Mouse (Mus musculus) megakaryocyte progenitor cell, adult 5-6 weeks (primary cell): ENCODE results near the gene Serpina9. TPM values are rescaled to one million over a fixed set of nuclear protein-coding genes. Genes with fewer than 3 reads are reported as not detected.
A peak's percentile ranks its signal among the peaks of the same experiment; 100 is the strongest.
"Not testable (repeated sequence)": the region's sequence is repeated elsewhere in the genome, so short reads cannot be mapped to it uniquely, and the experiment has no call there.

Source experiments
- ATAC-seq: replicated peaks from 2 replicates; pipeline ENCODE4 v1.8.0; 2016; ENCODE audit warnings: mild to moderate bottlenecking, moderate TSS enrichment, inconsistent platforms; ENCODE audit not compliant: poor library complexity
- total RNA-seq, 2 experiments: library from RNA; stranded (forward) in 1 of 2; stranded (reverse) in 1 of 2; fragments of 157-497, 149-512 nt in 1 of 2; fragments of 200-1000 nt in 1 of 2; gene quantifications; 2 replicates each; pipeline versions ENCODE4 v1.2.3 to v1.2.4; 2015 to 2017

Serpina9 gene
- total RNA-seq, 2 experiments from 2014 or later = not detected

DNA sequence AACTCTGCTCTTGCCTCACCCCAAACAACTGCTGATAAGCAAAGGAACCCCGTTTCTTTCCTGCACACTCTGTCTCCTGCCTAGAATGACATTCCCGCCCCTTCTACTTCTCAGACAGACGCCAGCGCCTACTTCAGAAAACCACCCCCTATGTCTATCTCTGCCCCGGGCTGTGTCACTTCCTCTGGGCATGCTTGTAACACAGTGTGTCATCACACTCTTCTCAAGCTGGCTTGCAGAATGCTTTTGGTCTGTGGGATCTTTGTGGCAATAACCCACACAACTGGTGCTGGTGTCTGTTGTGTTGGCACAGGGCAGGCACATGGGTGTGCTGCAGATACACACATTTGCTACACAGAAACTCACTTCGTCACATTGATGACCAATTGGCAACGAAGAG, 20.6 kb downstream of the Serpina9 start:
- ATAC-seq = peak; percentile 83

DNA sequence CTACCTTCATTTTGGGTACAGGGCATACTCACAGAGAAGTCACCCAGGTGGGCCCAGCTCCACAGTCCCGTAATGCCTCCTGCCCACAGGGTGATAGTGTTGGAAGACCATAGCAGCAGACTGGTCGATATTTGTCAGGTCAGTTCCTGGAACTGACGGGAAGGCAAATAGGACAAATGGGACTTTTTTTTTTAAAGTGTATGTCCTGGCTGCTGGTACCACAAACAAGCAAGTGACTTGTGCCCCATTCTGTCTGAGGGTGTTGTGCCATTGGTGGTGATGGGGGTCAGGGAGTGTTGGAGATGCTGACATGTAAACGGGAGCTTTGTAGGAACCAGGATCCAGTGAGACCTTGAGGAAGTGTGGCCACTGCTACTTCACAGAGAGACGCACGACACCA, 23.7 kb downstream of the Serpina9 start, which contains the start of gene Serpina11:
Gene Serpina11 (minus strand): TSS at position 101 of the 400 bp plus-strand sequence.
- ATAC-seq = no peak

DNA sequence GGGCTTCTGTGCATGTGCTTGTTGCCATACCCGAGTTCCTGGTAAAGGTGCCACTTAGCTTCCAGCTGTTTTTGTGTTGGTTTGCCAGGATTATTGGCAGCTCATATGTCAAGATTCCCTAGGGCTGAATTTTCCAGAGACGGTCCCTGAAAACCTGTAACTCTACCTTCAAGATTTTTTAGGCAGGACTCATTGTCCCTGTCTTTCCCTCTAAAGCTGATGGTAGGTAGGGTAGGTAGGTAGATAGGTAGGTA, 24.1 kb downstream of the Serpina9 start:
- no peak for ATAC-seq

DNA sequence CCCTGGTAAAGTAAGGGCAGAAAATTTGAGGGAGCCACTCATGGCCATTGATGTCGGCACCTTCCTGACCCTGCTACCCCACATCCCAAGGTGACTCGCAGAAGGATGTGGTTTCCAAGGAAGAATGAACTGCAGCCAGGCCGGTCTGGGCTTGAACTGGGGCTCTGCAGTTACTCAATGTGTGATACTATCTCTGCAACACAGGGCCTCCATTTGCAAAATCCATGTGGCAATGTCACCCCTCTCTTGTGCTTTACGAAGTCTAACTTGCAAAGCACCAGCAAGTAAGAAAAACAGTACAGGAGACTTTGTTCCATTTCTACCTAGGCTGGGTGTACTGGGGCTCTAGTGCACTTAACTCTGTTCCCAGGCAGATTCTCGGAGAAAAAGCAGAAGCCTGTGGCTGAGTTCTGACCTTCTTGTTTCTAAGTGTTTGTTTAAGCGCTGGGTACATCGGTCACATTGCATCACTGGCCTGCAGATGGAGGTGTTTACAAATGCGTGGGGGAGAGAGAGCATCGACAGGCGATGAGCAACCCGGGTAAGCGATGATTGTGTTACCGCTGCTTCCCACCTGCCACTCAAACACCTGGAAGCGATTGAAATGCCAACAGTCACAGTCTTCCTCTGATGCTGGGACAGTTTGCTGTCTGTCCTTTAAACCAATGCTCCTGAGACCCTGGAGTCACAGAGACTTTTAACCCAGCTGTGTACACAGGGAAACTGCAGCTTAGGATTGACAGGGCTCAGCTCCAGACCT, 24.6 kb downstream of the Serpina9 start:
- peak; percentile 59 for ATAC-seq

DNA sequence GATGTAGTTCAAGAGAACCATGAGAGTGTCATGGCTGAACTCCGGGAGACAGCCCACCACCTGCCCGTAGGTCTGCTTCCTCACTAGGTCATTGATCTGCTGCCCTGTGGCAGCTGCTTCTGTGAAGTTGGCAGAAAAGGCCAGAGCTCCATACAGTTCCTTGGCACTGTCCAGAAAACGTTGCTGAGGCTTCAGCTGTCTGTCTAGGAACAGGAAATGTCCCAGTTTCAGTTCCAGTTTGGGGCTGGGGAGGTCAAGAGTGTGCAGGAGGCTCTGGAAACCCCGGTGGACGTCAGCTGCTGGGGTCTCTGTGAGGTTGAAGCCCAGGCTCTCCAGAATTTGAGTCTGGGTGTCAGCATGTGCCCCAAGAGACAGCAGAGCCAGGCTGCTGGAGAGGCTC, 27.7 kb downstream of the Serpina9 start:
- peak; percentile 56 for ATAC-seq

DNA sequence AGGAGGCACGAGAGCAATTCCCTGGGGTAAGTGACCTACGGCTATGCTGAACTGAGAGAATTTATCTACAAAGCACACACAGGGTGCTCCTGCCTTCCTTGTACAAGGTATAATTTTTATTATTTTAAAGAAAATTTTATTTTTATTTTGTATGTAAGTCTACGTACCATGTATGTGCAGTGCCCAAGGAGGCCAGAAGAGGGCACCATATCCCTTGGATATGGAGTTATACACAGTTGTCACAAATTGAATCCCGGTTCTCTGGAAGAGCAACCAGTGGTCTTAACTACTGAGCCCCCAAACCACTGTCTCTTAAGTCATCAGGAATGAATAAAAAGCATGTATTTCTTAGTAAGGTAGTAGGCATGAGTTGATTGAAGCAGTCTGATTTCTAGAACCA, 28.6 kb downstream of the Serpina9 start:
- ATAC-seq = peak; percentile 41; the same call in 1 of the 2 replicates

DNA sequence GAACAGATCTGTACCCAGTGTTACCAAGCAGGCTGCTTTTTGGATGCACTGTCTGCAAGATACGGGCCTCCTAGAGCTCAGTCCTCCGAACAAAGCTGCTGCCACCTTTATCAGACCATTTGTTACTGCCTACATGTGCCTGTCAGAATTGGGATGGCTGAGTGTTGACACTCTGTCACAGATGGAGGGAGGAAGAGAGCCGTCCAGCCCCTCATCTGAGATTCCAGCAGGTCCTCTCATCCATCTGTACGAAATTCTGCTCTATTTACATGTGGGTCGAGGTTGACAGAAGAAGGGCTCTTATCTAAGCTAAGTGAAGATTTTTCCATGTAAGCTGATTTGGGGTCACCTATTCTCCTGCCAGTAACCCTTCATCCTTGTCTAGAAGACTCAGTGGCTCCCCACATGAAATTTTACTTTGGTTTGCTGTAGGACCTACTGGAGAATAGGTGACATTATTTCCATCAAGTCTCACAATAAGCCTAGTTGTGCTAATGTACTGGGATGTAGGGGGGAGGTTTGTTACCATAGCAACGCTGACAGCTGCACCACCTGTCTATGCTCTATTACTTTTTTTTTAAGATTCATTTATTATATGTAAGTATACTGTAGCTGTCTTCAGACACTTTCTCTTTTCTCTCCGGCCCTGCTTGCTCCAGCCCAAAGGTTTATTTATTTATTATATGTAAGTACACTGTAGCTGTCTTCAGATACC, 31.8 kb downstream of the Serpina9 start:
- ATAC-seq = no peak

DNA sequence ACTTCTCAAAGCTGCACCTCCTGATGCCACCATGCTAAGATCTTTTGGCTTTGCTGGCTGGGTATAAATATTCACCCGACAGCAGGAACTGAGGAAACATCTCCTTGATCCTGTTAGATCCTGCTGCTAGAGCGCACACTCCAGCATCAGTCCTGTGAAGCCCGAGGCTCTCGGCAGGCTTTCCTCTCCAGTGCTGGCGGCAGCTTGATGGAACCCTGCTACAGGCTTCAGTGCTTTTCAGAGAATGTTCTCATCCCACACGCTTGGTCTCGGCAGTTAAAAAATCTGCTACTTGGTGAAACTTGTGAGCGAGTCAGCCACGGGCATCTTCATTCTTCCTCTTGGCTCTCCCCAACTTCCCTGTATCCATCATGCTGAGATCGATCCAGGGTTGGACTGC, 35.3 kb downstream of the Serpina9 start:
- no peak for ATAC-seq

DNA sequence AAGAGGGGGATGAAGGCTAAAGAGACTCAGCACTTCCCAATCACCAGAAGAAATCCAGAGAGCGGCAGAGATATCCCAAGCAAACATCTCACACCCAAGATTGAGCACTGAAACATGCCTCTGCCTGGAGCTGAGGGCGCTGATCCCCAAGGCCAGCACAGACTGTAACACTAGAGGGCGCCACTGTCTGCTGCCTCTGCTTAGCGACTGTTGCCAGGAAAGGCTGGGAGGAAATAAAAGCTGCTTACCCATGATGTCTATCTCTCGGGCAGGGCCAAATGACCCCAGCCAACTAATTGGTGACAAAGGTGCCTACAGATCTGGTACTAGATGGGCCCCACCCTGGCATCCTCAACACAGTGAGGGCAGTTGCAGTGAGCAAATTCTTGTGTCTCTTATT, 35.7 kb downstream of the Serpina9 start:
- ATAC-seq = peak; percentile 86

DNA sequence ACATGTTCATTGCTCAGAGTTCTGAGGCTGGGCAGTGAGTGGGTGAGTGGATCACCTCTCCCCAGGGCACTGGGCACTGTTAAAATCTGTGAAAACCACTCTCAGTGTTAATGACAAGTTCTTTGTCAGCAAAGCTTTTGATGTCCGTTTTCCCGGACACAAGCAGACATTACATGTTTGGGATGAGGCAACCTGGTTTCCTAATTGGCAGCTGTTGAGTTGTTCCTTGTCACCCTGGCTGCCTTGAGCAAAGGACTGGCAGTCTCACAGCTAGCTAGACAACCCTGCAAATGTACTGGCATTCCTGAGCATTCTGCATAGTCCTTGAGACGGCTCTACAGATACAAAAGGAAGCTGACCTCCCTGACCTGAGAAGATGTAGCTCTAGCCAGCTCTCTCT, 36.5 kb downstream of the Serpina9 start:
- ATAC-seq = no peak

DNA sequence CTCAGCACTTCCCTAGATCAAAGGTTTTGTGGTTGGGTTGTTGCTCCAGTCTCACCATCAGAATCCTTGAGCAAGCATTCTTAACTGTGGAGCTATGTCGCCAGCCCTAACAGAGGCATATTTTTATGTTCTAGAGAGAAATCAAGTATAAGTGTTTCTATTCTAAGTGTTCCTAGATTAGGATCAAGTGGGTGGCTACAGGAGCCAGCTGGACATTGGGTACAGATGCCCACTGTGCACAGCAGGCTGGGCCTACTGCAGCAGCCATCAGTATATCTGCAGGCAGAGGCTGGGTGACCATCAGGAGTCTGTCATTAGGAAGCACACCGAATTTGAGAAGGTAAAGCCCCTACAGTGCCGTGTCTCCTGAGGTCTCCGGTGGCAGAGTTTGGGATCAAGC, 42.5 kb downstream of the Serpina9 start:
- ATAC-seq = no peak

DNA sequence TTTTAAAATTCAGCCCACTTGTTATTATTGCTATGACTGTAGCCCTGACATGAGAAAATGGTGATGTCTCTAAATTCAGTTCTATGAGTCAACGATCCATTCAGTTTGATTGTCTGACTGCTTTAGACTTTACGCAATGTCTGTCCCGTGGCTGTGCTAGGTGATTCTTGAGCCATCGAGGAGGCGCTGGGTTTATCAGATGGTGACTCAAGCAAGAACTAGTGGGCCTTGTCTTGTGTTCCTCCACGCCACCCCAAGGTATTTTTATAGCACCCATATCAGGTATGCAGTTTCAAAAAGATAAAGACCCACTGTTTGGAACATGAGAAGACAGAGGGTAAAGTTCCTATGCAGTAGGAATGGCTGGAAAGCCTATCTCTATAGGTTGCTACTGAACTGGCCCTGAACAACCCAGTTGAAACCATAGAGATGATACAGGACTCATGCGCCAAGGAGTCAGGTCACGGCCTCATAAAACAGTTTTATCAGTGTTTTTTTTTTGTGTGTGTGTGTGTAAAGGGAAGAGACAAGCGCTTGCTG, 43.9 kb downstream of the Serpina9 start:
- ATAC-seq = no peak

DNA sequence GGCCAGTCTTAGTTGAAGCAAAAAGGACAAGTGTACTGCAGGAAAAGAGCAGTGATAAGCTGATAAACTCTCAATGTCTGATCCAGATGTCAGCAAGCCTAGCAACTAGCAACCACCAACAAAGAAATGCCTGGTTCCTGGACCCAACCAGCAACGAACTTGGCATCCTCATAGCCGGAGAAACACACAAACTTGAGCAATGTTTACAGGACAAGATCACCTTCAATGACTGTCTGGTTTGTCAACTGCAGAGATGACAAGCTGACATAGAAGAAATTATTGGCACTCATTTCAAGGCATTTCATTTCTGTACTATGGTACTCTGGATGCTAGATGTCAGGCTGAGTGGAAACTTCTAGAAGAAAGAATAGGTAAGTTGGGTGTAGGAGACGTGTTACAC, 46.8 kb downstream of the Serpina9 start:
- no peak for ATAC-seq

DNA sequence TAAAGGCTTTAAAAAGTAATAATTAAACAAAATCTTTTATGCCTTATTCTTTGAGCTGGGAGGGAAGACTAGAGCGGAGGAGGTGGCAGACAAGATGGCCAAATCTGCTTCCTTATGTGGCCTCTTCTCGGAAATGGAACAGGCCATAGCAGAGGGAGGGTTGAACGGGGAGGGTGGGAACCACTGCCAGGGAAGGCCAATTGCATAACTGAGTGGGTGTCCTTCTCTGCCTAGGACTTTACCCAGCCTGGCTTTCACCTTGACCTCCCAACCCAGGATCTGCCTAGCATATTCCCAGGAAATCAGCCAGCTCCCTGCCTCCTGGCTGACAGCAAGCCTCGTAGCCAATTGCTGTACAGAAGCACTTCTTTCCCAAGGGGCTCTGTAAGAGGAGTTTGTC, 50.3 kb downstream of the Serpina9 start:
- no peak for ATAC-seq

DNA sequence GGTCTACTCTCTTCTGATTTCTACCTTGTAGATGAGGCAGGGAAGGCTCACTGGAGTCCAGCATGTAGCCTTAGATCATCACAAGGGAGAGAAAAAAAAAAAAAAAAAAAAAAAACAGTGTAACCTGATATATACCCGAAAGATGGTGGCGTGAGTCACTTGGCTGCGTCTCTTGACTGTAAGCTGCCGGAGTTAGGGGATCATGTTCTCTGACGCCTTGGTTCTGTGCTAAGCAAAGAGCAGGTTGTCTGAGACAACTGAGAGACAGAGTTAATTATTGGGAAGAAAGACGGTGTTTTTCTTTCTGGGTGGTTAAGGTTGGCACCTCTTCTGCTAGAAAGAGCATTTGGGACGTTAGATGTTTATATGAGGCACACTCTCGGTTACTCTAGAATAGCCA, 50.7 kb downstream of the Serpina9 start:
- ATAC-seq = no peak

DNA sequence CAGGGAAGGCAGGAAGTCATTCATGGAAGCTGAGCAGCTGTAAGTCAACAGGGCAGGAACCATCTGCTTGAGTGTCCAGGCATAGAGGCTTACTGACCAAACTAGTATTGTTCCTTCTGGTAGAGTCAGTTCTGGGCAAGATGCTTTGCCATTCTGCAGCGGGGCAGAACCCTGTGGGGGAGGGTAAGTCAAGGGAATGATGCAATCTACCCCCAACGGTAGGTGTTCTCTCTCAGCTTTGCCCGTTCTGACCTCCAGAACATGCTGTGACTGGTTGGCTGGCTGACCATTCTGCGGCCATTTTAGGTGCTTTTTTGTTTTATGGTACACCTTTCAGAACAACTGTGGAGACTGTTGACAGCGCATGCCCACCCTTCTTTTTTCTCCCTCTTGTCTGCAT, 51.2 kb downstream of the Serpina9 start:
- ATAC-seq = no peak

DNA sequence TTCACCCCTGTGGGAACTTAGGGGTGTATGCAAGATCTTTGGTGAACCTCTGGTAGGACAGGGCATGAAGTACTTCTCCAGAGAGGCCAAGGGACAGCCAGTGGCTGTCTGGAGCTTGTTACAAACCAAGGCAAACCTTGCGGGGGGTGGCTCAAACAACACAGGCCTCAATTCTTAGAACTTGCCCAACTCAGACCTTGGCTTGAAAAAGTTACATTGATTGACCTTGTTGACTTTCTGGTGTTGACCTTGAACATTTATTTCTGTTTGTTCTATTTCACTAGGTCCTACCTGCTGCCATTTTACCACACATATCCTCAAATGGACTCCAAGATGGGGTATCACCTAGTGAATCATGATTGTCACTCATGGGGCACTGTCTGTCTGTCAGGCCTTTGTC, 51.8 kb downstream of the Serpina9 start:
- ATAC-seq = no peak

DNA sequence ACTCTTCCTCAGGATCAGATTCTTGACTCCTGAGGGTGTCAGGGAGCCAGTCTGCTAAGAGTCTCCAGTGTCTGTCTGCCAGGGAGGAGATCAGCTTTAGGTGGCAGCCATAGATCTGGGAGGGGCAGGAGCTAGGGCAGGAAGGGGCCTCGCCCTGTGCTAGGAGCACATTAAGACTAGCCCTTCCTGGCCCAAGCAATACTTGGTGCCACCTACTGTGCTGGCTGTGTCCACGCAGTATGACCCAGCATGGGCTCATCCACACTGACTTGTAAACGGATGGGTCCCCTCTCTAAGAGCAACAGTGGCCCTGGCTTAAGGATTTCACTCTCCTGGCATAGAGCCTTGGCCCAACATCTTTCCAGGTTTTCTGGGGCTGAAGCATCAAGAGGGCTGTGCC, 54.8 kb downstream of the Serpina9 start, which contains the start of gene Serpina1e:
Gene Serpina1e (minus strand): TSS at position 178 of the 400 bp plus-strand sequence.
- no peak for ATAC-seq

DNA sequence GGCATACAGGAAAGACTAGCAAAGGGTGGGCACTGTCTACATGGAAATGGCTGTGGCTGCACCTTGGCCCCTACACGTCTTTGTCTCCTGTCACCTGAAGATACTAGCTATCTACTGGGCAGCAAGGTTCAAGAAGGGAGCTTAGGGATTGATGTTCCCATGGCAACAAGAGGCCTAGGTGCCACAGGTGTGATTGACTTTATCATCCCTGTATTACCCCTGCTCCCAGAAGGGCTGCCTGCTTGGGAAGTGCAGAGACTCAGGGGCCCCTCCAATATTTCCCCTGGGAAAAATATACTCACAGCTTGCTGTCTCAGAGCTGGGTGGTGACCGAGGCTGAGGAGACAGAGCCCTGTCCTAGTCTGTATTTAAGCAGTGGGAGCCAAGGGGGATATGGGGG, 57.0 kb downstream of the Serpina9 start:
- not testable (repeated sequence) for ATAC-seq

DNA sequence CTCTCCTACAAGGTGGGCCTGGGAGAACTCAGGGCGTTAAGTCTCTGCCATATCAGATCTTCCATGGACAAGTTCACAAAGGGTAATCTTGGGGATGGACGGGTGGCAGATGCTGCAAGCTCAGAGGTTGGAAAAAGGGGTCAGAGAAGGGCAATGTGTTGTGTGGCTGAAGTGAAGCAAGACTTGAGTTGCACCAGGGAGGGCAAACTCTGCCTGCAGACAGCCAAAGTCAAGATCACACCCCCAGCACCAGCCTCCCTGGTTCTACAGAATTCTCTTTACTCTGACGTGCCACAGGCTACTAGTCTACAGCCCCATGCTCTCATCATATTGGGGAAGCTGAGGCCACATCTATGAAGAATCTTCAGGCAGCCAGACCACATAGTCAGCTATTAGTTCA, 60.6 kb downstream of the Serpina9 start:
- not testable (repeated sequence) for ATAC-seq

DNA sequence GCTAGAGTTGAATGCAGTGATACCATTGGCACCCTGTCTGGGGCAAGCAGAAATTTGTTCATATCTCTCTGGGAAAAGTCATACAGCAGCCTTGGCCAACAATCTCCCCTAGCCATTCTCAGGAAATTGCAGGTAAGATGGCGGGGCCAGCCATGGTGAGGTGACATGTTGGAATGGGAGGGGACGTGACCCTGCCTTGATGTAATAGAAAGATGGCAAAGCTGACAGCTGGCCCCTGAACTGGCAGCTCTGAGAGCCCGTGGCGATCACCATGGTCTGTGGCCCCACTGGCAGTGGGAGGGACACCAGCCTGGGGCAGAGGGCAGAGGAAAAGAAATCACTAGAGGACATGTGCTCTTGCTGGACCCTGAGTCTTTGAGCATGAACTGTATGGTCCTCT, 67.3 kb downstream of the Serpina9 start:
- ATAC-seq = no peak
